Mouse (Mus musculus) megakaryocyte, adult 5-6 weeks (primary cell): ENCODE measurements around the gene Zcchc10. TPM values are rescaled to one million over a fixed set of nuclear protein-coding genes. Genes with fewer than 3 reads are reported as not detected.
"Not testable (repeated sequence)": the region's sequence is repeated elsewhere in the genome, so short reads cannot be mapped to it uniquely, and the experiment has no call there.

ENCODE experiments used
- ATAC-seq: 2 replicates; pipeline ENCODE4 v1.8.0; 2016; ENCODE audit warnings: mild to moderate bottlenecking, inconsistent platforms; ENCODE audit not compliant: poor library complexity, severe bottlenecking
- total RNA-seq, 2 experiments: library from RNA; stranded (forward) in 1 of 2; stranded (reverse) in 1 of 2; fragments of 153-499, 151-499 nt in 1 of 2; fragments of 221-1000, 200-1000 nt in 1 of 2; gene quantifications; 2 replicates each; pipeline versions ENCODE4 v1.2.3 to v1.2.4; 2015 to 2017

Zcchc10 gene
- total RNA-seq (2015): 14.2 and 19.0 TPM in 2 replicates
- 1.9 and 3.2 TPM in 2 replicates for total RNA-seq (2017)

DNA sequence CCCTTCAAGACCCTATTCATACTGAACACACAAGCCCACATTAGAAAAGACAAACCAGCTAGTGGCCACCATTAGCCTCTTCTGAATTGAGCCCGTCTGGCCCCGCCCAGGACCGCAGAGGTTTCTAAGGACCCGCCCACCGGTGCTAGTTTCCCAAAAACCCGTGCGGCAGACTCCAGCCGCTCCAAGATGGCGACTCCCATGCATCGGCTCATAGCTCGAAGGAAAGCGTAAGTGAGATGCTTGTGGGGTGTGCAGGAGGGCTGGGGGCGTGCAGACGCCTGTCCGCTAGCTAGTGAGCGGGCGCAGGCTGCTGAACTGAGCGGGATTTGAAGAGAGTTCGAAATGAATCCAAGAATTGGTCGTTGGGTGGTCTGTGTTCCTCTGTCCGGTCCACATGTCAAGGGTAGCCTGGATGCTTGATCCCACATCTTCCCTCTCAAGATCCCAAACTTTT, at the start of gene Zcchc10:
TSS of gene Zcchc10 (plus strand) at position 168 of the 457 bp plus-strand sequence.
- peak; percentile 100 for ATAC-seq

DNA sequence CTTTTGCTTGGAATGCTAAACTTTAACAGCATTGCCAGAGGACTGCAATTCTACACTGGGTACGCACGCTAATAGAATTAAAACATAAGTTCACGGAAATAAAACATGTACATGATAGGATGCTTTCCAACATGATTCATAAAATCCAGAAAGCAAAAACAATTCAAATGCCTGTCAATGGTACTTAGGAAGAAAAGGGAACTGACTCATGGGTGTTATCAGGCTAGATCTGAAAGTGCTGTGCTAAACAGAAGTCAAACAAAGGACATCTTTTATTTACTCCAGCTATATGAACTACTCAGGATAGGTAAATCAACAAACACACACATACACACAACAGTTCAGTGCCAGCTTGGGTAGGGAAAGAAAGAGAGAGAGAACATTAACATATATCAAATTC, 49.1 kb upstream of the Zcchc10 start:
- ATAC-seq: no peak

DNA sequence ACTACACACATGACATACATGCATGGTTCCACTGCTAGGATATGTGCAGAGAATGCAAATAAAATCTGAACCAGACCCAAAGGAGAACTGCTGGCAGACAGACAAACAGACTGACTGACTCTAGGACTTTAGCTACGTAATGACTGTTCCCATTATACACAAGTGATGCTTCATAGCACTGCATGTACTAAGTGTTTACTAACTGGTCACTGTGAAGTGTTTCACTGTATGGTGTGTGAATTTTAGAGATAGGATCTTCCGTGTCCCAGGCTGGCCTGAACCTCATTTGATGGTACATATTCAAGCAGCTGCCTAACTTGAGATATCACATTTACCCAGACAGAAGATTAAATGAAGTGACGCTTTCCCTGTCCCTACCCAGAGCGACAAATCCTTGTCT, 46.1 kb upstream of the Zcchc10 start:
- ATAC-seq: no peak

DNA sequence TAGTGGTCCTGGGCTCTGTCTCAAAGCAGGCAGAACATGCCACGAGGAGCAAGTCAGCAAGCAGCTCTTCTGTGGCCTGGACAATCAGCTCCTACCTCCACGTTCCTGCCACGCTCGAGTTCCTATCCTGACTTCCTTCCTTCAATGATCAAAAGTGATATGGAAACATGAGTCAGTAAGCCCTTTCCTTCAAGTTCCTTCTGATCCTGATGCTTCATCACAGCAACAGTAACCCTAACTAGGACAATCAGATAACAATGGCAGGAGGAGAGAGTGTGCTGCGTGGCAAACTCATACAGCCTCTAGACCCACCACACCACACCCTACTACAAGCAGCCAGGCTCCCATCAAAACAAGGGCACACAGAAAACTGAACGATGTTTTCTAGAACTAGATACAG, 38.6 kb upstream of the Zcchc10 start:
- ATAC-seq: no peak

- ATAC-seq: not testable (repeated sequence)
Measured at GRCm38 (mm10) chr11:53290187-53290586, 34.3 kb upstream of the Zcchc10 start.

DNA sequence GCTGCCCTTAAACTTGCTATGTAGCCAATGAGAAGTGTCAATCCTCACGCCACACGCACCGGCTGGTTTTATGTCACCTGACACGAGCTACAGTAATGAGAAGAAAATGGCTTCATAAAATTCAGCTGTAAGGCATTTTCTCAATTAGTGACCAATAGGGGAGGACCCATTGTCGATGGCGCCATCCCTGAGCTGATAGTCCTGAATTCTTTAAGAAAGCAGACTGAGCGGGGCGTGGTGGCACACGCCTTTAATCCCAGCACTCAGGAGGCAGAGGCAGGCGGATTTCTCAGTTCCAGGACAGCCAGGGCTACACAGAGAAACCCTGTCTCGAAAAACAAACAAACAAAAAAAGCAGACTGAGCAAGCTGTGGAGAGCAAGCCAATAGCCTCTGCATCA, 33.6 kb upstream of the Zcchc10 start:
- ATAC-seq: no peak

- no peak for ATAC-seq
Measured at GRCm38 (mm10) chr11:53294441-53294840, 30.0 kb upstream of the Zcchc10 start.

- ATAC-seq: no peak
Measured at GRCm38 (mm10) chr11:53296880-53297279, 27.6 kb upstream of the Zcchc10 start.

DNA sequence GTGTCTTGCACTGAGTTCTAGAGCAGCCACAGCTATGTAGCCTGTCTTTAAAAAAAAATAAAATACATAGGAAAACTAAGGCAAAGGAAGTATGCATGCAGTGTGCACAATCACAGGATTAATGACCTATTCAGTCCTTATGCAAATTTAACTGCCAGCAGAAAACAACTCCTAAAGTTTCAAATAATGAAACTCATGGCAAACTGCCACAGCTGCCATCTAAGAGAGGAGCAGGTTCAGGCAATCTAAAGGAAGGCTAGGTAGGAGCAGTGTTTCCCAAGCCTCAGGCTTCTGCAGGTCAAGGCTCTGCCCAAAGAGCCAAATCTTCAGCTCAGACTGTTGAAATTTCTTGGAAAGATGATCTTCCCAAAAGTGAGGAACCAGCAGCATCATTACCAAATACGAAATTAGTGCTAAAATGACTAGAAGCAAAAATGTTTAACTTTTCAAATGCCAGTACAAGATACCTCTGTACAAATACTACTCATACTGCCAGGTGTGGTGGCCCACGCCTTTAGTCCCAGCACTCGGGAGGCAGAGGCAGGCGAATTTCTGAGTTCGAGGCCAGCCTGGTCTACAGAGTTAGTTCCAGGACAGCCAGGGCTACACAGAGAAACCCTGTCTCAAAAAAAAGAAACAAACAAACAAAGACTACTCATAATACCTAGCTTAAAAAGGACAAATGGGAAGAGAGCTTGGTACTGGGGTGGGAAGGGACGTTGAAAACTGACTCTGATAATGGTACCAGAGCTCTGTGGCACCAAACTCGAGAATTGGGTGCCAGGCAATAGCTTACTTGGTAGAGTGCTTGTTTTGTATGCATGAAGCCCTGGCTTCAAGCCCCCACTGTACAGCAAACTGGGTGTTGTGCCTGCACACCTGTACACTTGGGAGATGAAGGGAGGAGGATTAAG, 26.3 kb upstream of the Zcchc10 start:
- ATAC-seq: no peak

- ATAC-seq: peak; percentile 55
Measured at GRCm38 (mm10) chr11:53299551-53300329, 24.7 kb upstream of the Zcchc10 start.

DNA sequence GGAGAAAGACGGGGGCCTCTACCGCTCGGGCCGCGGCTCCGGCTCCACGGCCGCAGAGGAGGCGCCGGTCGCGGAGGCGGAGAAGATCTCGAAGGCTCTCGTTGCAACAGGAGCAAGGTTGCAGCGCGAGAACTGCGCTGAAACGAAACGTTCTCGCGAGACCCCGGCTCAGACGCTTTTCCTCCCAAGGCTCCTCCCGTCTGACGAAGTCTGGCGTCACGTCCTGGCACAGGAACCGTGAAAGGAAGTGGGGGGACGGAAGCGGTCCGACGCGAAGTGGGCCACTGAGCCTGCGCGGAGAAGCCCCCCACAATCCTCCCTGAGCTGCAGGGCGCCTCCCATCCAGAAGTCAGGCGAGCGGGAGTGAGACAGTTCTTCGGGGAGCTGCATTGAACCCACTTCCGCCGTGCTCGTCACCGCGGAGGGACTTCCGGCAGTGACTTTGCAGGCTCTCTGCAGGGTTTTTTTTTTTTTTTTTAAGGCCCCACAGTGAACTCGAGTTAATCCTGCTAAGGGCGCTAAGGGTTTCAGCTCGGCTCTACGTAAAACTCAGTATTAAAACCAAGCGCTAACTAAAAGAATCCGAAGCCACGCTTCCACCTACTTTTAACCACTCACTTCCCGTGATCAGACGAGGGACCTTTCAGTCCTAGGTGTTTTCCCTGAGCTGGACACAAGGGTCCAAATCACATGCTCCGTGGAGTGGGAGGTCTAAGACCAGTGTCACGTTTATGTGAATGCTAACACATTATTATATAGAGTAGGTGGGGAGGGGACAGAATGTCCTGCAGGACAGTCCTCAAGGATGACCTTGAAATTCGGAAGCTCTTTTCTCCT, 23.9 kb upstream of the Zcchc10 start, which contains the start of gene Hspa4:
TSS of gene Hspa4 (minus strand) at position 128 of the 837 bp plus-strand sequence.
- peak; percentile 90 for ATAC-seq

DNA sequence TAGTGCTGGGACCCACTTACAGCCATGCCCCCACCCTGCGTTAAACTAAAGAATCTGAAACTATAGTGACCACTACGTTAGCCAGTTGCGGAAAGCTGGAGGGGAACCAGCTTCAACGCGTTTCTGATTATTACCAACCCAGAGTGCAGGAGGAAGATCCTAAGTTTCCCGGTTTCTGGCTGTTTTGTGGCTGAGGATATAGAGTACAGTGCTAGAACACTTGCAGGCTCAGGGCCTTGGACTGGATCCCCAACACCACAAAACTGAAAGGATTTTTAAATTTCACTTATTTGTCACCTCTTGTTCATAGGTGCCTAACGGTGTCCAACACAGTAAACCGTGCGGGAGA, 23.3 kb upstream of the Zcchc10 start:
- peak; percentile 1; the same call in 1 of the 2 replicates for ATAC-seq

GRCm38 (mm10) chr11:53304044-53304840, 20.2 kb upstream of the Zcchc10 start:
- ATAC-seq: no peak

- no peak for ATAC-seq
Measured at GRCm38 (mm10) chr11:53306965-53307364, 17.5 kb upstream of the Zcchc10 start.

- ATAC-seq: no peak
Measured at GRCm38 (mm10) chr11:53307558-53308065, 16.9 kb upstream of the Zcchc10 start.

- no peak for ATAC-seq
Measured at GRCm38 (mm10) chr11:53308251-53308864, 16.1 kb upstream of the Zcchc10 start.

- ATAC-seq: no peak
Measured at GRCm38 (mm10) chr11:53308884-53309310, 15.6 kb upstream of the Zcchc10 start.

DNA sequence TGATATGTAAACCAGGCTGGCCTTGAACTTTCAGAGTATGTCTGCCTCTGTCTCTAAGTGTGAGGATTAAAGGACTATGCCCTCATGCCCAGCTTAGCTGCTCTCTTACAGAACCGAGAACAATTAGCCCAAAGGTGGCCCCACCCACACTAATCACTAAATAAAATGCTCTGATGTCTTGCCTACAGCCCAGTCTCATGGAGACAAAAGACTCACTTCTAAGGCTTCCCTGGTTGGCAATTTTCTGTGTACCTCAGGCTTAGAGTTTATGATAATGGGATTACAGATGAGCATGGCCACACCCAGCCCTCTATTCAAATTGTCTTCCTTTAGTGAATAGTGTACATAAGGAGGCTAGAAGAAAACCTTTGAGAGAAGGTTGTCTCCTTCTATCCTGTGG, 13.1 kb upstream of the Zcchc10 start:
- ATAC-seq: no peak

GRCm38 (mm10) chr11:53312823-53313222, 11.7 kb upstream of the Zcchc10 start:
- ATAC-seq: 0 out of 2 replicates have a peak, but pooled peaks have one; percentile 12
